Mouse (Mus musculus) neural tube, embryonic 11.5 days (tissue): ENCODE results near the gene Tns2. TPM values are rescaled to one million over a fixed set of nuclear protein-coding genes. Genes with fewer than 3 reads are reported as not detected.
"Not testable (repeated sequence)": the region's sequence is repeated elsewhere in the genome, so short reads cannot be mapped to it uniquely, and the experiment has no call there.

Experiments used
- ATAC-seq: fragments of 200-750 bp; cut with Nextera tagmentation; 2 replicates; pipeline ENCODE4 v1.8.0; 2017; ENCODE audit warnings: moderate number of reproducible peaks, mild to moderate bottlenecking, moderate TSS enrichment, moderate library complexity; ENCODE audit not compliant: insufficient read depth, low FRiP score, low TSS enrichment
- DNase-seq: peaks from one replicate; pipeline ENCODE4 v3.0.0-alpha.2; 2015; ENCODE audit warnings: low spot score
- H3K27ac ChIP-seq: fragments of 300-500 bp; sonication (generic); 2 replicates; pipeline ENCODE4 v1.5.1; 2014; ENCODE audit warnings: low read depth, mild to moderate bottlenecking, low read length
- H3K27me3 ChIP-seq: fragments of 300-500 bp; sonication (generic); 2 replicates; pipeline ENCODE4 v1.6.1; 2014; ENCODE audit warnings: mild to moderate bottlenecking, low read length, mixed read lengths; ENCODE audit not compliant: control insufficient read depth, insufficient read depth
- H3K36me3 ChIP-seq: fragments of 300-500 bp; sonication (generic); 2 replicates; pipeline ENCODE4 v1.6.1; 2014; ENCODE audit warnings: mild to moderate bottlenecking, low read length, moderate library complexity, mixed read lengths; ENCODE audit not compliant: control insufficient read depth, insufficient read depth
- H3K4me1 ChIP-seq: fragments of 300-500 bp; sonication (generic); 2 replicates; pipeline ENCODE4 v1.6.1; 2014; ENCODE audit warnings: low read length, mixed read lengths; ENCODE audit not compliant: control insufficient read depth, insufficient read depth
- H3K4me2 ChIP-seq: fragments of 300-500 bp; sonication (generic); 2 replicates; pipeline ENCODE4 v1.6.1; 2014; ENCODE audit warnings: low read depth, mild to moderate bottlenecking, moderate library complexity
- H3K4me3 ChIP-seq: fragments of 300-500 bp; sonication (generic); 2 replicates; pipeline ENCODE4 v1.5.1; 2014; ENCODE audit warnings: low read depth, low read length
- H3K9ac ChIP-seq: fragments of 300-500 bp; sonication (generic); 2 replicates; pipeline ENCODE4 v1.6.1; 2014; ENCODE audit warnings: mild to moderate bottlenecking, low read length
- H3K9me3 ChIP-seq: fragments of 300-500 bp; sonication (generic); 2 replicates; pipeline ENCODE4 v1.6.1; 2016; ENCODE audit warnings: low read length; ENCODE audit not compliant: control insufficient read depth
- WGBS: fragments of 180-500 bp; shearing (Covaris S2); extraction: QIAGEN DNeasy Blood & Tissue Kit; methylation state at CpG from one replicate; pipeline ENCODE4 v1.1.7; 2014; 5-methylcytosine and 5-hydroxymethylcytosine counted together
- polyA plus RNA-seq: library from polyadenylated mRNA; unstranded; fragments of >200 nt; fragmentation: Nextera tagmentation; extraction: Ambion mirVana; gene quantifications from 2 replicates; pipeline ENCODE4 v1.2.1, GENCODE M21; 2014

Tns2 gene
- polyA plus RNA-seq, 1 experiment from 2014 or later = 11.4 TPM

DNA sequence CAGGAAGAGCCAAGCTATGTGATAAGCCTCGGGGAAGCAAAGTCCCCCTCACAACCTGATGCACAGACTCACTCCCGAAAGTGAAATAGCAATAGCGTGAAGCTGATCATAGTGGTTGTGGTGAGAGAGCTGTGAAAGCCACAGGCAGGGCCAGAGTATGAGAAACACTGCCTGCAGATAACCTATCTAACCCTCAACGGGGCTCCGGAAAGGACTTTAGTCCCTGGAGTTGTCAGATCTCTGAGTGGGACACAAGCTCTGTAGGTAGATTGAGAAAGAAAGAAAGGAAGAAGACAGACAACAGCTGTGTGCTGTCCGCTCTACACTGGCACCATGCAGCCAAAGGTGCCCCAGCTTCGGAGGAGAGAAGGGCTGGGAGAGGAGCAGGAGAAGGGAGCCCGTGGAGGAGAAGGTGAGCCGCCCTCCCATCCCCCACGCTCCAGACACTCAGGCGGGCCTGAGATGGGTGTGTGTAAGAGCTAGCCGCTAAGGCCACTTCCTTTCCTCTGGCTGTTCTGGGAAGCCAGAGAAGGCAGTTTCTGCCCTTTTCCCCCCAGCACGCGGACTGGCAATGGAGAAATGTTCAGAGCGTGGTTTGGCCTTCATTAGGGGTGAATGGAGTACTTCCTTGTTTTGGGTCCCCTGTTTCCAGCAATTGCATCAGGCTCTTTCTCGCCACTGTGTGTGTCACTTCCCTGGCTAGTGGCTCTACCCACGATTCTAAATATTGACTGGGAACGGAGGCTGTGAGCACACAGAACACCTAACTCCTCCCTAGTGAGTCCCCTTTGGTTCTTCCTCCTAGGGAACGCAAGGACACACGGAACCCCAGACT is 50.3 kb downstream of the Tns2 start, which contains the start of gene Soat2:
Gene Soat2 (plus strand): TSS at position 226 of the 835 bp plus-strand sequence.
- ATAC-seq = no peak
- WGBS = 60% methylated on average over 20 of the region's 20 CpGs
- no peak within 1 kb of the TSS for H3K4me3 ChIP-seq
- H3K9ac ChIP-seq = no peak within 1 kb of the TSS; the same call in 1 of the 2 replicates
- no peak within 1 kb of the TSS for H3K4me2 ChIP-seq
- peaks cover 3% of the 10 kb centered on the region for H3K4me1 ChIP-seq
- no peak within 1 kb of the TSS for H3K27ac ChIP-seq
- H3K9me3 ChIP-seq = no peaks in the 10 kb centered on the region
- peaks cover 7% of the 10 kb centered on the region; the same call in 1 of the 2 replicates for H3K27me3 ChIP-seq
- H3K36me3 ChIP-seq = no peaks in the 10 kb centered on the region
- no peak for DNase-seq

DNA sequence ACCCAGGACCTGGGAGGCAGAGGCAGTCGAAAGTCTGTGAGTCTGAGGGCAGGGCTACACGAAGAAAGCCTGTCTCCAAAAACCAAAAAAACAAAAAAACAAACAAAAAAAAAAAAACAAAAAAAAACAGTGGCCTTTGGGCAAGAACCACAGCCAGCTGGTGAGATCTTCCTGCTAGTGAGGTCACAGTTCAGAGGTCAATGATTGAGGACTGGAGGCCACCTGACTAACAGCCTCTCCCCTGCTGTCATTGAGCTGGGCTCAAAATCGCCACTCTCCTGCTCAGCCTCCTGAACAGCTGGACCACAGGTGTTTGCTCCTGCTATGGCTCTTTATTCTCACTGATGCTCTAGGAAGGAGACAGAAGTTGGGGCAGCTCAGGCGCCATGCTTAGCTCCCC is 52.4 kb downstream of the Tns2 start:
- ATAC-seq = no peak
- Histone ChIP-seq H3K27ac (peak overlapping the region; percentile 27; the same call in 1 of the 2 replicates), H3K36me3 (no peaks in the 10 kb centered on the region), H3K9me3 (no peaks in the 10 kb centered on the region), H3K9ac (no peak overlapping the region), H3K27me3 (no peaks in the 10 kb centered on the region), H3K4me1 (peaks cover 3% of the 10 kb centered on the region), H3K4me2 (no peak overlapping the region), H3K4me3 (no peak overlapping the region)
- DNase-seq = no peak
- 14% methylated on average over 4 of the region's 4 CpGs for WGBS

DNA sequence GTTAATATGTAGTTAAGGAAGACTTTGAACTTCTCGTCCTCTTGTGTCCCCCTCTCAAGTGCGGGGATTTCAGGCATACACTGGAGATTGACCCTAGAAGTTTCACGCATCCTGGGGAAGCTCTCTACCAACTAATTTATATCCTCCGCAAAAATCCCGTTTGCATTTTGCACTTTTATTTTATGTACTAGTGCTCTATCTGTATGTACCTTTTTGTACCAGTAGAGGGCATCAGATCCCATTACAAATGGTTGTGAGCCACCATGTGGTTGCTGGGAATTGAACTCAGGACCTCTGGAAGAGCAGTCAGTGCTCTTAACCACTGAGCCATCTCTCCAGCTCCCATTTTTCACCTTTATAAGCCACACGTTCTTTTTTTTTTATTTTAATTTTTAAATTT is 54.8 kb downstream of the Tns2 start:
- H3K36me3 ChIP-seq, H3K9me3 ChIP-seq, H3K4me2 ChIP-seq, H3K4me3 ChIP-seq, H3K27ac ChIP-seq, DNase-seq, H3K9ac ChIP-seq, H3K27me3 ChIP-seq, ATAC-seq, H3K4me1 ChIP-seq: not testable (repeated sequence)
- 92% methylated on average over 6 of the region's 6 CpGs for WGBS

DNA sequence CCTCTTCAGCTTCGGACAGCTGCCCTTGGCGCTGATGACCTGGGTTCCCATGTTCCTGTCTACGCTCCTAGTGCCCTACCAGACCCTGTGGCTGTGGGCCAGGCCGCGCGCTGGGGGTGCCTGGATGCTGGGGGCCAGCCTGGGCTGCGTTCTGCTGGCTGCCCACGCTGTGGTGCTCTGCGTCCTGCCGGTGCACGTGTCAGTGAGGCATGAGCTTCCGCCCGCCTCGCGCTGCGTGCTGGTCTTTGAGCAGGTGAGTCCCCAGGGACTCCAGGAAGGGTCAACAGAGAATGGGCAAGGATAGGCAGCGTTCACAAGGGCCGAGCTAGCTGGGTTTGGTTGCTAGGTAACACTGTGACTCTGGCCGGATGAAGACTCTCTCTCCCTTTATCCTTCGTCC is 56.6 kb downstream of the Tns2 start:
- ATAC-seq (no peak), DNase-seq (peak; percentile 29)
- H3K9ac ChIP-seq = no peak overlapping the region

DNA sequence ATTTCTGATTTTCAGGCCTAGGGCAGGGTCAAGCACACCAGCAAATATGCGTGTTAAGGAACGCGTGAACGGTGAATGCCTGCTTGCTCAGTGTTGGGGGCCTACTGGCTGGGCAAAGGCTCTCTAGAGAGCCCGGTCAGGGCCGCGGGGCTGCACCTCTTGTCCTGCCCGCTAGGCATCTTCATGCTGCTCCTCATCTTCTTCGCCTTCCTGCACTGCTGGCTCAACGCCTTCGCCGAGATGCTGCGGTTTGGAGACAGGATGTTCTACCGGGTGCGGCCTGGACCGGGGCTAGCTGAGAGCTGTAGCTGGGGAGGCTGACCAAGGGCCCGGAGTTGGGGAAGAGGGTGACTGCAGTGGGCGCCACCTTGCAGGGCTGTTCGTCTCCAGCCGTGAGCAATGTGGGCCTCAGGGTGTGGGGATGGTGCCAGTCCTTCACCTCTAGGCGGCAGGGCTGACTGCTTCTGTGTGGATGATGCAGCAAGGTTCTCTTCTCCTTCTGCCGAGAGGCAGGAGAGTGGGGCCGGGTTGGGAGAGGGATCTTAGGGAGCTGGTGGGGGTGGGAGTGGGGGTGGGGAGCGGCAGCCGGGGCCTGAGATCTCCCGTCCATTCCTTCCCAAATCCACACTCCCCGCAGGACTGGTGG is 60.3 kb downstream of the Tns2 start:
- 62% methylated on average over 25 of the region's 27 CpGs for WGBS
- Histone ChIP-seq H3K4me2 (no peak overlapping the region), H3K27ac (no peak overlapping the region), H3K36me3 (no peaks in the 10 kb centered on the region), H3K4me3 (no peak overlapping the region), H3K27me3 (no peaks in the 10 kb centered on the region), H3K9me3 (no peaks in the 10 kb centered on the region), H3K4me1 (no peaks in the 10 kb centered on the region), H3K9ac (no peak overlapping the region)
- DNase-seq (no peak), ATAC-seq (no peak)

More for the DNA sequence above, 56.6 kb downstream of the Tns2 start:
- no peaks in the 10 kb centered on the region for H3K27me3 ChIP-seq
- H3K4me1 ChIP-seq = peaks cover 3% of the 10 kb centered on the region
- no peaks in the 10 kb centered on the region for H3K9me3 ChIP-seq
- no peaks in the 10 kb centered on the region for H3K36me3 ChIP-seq
- 30% methylated on average over 20 of the region's 20 CpGs for WGBS
- no peak overlapping the region for H3K27ac ChIP-seq
- H3K4me2 ChIP-seq = no peak overlapping the region
- H3K4me3 ChIP-seq = no peak overlapping the region

DNA sequence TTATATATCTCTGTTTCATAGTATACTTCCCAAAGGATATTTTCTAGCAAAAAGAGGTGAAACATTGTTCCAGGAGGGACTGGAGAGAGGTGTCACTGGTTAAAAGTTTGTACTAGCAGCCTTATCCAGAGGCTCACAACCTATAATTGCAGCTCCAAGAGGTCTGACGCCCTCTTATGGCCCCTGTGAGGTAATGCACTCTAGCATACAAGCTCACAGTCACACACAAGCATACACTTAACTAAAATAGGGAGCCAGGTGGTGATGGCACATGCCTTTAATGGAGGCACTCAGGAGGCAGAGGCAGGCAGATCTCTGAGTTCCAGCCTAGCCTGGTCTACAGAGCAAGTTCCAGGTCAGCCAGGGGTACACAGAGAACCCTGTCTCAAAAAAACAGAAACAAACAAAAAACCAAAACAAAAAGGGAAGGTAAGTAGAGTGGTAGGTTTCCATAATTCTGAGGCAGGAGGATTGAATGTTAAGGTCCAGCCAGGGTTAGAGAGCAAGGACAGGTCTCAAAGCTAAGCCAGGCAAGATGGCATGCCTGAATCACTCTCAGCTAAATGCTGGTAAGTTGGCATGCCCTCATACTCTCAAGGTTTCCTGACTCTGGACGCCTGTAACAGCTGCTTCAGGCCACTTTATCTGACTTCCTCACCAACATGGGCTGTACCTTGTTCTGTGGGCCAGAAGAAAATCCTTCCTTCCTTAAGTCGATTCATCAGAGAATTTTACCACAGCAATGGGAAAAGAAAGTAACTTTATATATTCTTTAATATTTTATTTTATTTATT is 63.9 kb downstream of the Tns2 start:
- no peaks in the 10 kb centered on the region for H3K36me3 ChIP-seq
- DNase-seq (no peak), ATAC-seq (no peak)
- H3K9me3 ChIP-seq = no peaks in the 10 kb centered on the region
- H3K9ac ChIP-seq = no peak overlapping the region
- WGBS = 54% methylated on average over 3 of the region's 3 CpGs
- no peaks in the 10 kb centered on the region for H3K4me1 ChIP-seq
- no peak overlapping the region for H3K27ac ChIP-seq
- no peak overlapping the region for H3K4me2 ChIP-seq
- H3K27me3 ChIP-seq = no peaks in the 10 kb centered on the region
- H3K4me3 ChIP-seq = no peak overlapping the region

DNA sequence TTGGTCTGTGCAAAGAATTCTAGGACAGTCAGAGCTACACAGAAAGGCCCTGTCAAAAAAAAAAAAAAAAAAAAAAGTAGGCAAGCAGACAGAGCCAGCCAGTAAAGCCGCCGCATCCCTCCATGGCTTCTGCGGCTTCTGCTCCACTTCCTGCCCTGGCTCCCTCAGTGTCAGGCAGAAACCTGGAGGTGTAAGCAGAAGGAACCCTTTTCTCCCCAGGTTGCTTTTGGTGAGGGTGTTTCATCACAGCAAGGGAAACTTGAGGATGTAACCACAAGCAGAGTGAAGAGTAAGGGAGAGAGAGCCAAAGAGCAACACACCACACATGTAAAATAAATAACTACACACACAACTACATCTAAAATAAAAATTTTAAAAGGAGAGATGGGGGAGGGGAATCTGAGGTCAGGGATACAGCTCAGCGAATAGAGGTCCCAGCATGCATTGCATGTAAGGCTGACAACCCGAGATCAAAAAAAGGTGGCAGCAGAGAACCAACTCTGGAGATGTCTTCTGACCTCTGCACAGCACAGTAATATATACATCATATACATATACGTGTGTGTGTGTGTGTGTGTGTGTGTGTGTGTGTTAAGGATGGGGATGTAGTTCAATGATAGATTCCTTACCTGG is 65.4 kb downstream of the Tns2 start:
- Histone ChIP-seq H3K9me3 (no peaks in the 10 kb centered on the region), H3K4me2 (no peak overlapping the region), H3K9ac (no peak overlapping the region), H3K36me3 (no peaks in the 10 kb centered on the region), H3K27me3 (no peaks in the 10 kb centered on the region), H3K4me1 (no peaks in the 10 kb centered on the region), H3K27ac (no peak overlapping the region), H3K4me3 (no peak overlapping the region)
- DNase-seq (no peak), ATAC-seq (no peak)
- WGBS = 54% methylated on average over 6 of the region's 6 CpGs
